Mouse (Mus musculus): ENCODE results near the gene Itga6. TPM values are rescaled to one million over a fixed set of nuclear protein-coding genes. Genes with fewer than 3 reads are reported as not detected.
"Not testable (repeated sequence)": the region's sequence is repeated elsewhere in the genome, so short reads cannot be mapped to it uniquely, and the experiment has no call there.

Gene Itga6
- total and polyA plus RNA-seq, 2 experiments from 2014 or later: 16.8 to 52.3 TPM

DNA sequence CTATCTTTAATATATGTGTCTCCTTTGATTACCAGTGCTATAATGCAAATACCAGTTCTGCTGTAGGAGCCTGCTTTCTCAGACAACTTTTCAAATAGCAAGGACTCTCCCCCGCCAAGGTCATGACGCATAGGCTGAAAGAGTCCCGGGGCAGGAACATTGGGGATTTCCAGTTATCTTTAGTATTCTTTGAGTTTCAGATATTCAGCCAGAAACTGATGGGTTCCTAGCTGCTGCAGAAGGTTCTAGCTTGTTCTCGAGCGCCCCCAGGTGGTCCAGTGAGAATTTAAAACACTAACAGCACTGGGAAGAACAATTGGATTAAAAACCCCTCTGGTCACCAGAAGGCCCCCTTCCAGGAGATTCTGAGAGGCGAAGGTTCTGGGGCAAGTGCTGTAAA, 92.4 kb downstream of the Itga6 start:
- DNase-seq: peak; percentile 81
- Histone ChIP-seq H3K27ac (ENCODE audit: low read depth, low read length) (no peak overlapping the region), H3K4me3 (ENCODE audit: low read depth, low read length) (no peak overlapping the region), H3K9ac (no peak overlapping the region), H3K27me3 (ENCODE audit: insufficient read depth, low read length) (no peaks in the 10 kb centered on the region), H3K36me3 (ENCODE audit: insufficient read depth) (peaks cover 5% of the 10 kb centered on the region; the same call in 1 of the 2 replicates), H3K9me3 (ENCODE audit: low read length) (no peaks in the 10 kb centered on the region), H3K4me2 (ENCODE audit: low read depth) (no peak overlapping the region), H3K4me1 (ENCODE audit: insufficient read depth) (no peaks in the 10 kb centered on the region)
- ATAC-seq: no peak
- 38% methylated on average over 6 of the region's 6 CpGs for WGBS
- peak; percentile 71 for TF ChIP-seq CTCF (IDR thresholded peaks at IDR 0.05; ENCODE audit: low read depth)

DNA sequence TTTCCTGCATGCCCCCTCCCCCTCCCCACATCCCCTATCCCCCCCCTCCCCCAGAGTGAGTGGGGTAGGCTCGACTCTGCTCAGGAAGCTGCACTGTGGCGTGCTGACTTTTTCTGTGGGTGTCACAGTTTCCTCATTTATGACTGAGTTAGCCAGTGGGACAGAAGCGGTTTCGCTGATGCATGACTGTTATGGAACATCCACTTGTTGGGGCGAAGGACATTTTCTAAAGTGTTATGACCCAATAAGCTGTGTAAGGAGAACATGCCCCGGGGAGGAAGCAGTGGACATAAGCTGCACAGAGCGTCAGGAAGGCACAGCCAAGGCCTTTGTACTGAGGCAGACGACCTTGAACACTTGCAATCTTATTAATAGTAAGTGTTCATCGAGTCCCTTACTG, 97.9 kb downstream of the Itga6 start:
- WGBS: 89% methylated on average over 9 of the region's 9 CpGs
- Histone ChIP-seq H3K27ac (ENCODE audit: low read depth, low read length) (no peak overlapping the region), H3K4me1 (ENCODE audit: insufficient read depth) (no peaks in the 10 kb centered on the region), H3K4me2 (ENCODE audit: low read depth) (no peak overlapping the region), H3K36me3 (ENCODE audit: insufficient read depth) (peaks cover 17% of the 10 kb centered on the region; the same call in 1 of the 2 replicates), H3K9me3 (ENCODE audit: low read length) (no peaks in the 10 kb centered on the region), H3K27me3 (ENCODE audit: insufficient read depth, low read length) (no peaks in the 10 kb centered on the region), H3K4me3 (ENCODE audit: low read depth, low read length) (no peak overlapping the region), H3K9ac (no peak overlapping the region)
- no peak for TF ChIP-seq CTCF (IDR thresholded peaks at IDR 0.05; ENCODE audit: low read depth)
- no peak for ATAC-seq
- no peak for DNase-seq

DNA sequence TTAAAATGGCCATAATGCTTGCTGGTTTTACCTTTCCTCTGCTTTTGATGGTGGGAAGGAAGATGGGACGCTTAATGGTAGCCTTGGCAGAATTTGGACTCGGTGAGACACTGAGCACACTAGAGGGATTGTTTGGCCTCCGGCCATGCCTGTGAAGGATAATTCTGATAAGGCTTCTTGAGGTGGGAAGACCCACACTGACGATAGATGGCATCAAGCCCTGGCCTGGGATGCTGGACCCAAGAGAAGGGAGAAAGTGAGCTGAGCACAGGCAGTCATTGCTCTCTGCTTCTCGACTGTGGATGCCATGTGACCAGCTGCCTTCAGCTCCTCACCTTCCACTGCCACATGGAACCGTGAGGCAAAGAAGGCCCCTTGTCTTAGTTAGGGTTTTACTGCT, 99.5 kb downstream of the Itga6 start:
- 95% methylated on average over 6 of the region's 6 CpGs for WGBS
- TF ChIP-seq CTCF (IDR thresholded peaks at IDR 0.05; ENCODE audit: low read depth): no peak

DNA sequence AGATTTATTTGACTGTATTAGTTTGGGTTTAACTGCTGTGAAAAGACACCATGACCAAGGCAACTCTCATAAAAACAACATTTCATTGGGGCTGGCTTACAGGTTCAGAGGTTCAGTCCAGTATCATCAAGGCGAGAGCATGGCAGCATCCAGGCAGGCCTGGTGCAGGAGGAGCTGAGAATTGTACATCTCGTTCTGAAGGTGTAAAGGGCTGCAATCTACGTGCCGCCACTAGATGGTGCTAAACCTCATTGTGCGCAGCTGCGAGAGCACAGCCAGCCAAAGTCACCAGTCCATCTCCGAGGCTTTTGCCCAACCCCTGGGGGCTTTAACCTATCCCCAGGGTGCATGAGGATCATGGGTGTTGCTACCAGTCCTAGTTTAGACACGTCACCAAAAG, 106.7 kb downstream of the Itga6 start:
- peak; percentile 66 for TF ChIP-seq CTCF (IDR thresholded peaks at IDR 0.05; ENCODE audit: low read depth)
- not testable (repeated sequence) for H3K27me3 ChIP-seq (ENCODE audit: insufficient read depth, low read length); H3K27ac ChIP-seq (ENCODE audit: low read depth, low read length); H3K4me3 ChIP-seq (ENCODE audit: low read depth, low read length); H3K9ac ChIP-seq; H3K4me2 ChIP-seq (ENCODE audit: low read depth); H3K36me3 ChIP-seq (ENCODE audit: insufficient read depth); H3K4me1 ChIP-seq (ENCODE audit: insufficient read depth); H3K9me3 ChIP-seq (ENCODE audit: low read length)
- 3% methylated on average over 6 of the region's 8 CpGs for WGBS
- DNase-seq (peak; percentile 40), ATAC-seq (peak; percentile 68)

More for the DNA sequence above, 99.5 kb downstream of the Itga6 start:
- Histone ChIP-seq H3K36me3 (ENCODE audit: insufficient read depth) (0 out of 2 replicates have a peak, but pooled peaks cover 15% of the 10 kb centered on the region), H3K9me3 (ENCODE audit: low read length) (no peaks in the 10 kb centered on the region), H3K4me2 (ENCODE audit: low read depth) (no peak overlapping the region), H3K4me1 (ENCODE audit: insufficient read depth) (no peaks in the 10 kb centered on the region), H3K27ac (ENCODE audit: low read depth, low read length) (no peak overlapping the region), H3K27me3 (ENCODE audit: insufficient read depth, low read length) (no peaks in the 10 kb centered on the region), H3K9ac (no peak overlapping the region), H3K4me3 (ENCODE audit: low read depth, low read length) (no peak overlapping the region)
- no peak for ATAC-seq
- no peak for DNase-seq

DNA sequence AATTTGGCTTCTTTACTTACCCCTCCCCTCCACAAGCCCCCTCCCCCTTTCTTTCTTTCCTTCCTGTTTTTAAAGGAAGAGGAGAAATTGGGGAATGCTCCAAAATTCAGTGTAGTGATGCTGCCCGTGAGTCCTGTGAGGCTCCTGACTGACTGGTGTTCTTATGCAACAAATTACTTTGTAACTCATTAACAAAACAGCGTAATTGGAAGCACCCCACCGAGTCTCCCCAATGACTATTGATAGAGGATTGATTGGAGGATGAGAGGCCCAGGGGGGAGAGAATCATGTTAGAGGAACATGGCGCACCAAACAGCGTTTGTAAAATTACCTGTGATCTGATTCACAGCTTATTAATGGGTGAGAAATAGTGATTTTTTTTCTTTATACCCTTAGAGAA, 109.7 kb downstream of the Itga6 start:
- no peak for TF ChIP-seq CTCF (IDR thresholded peaks at IDR 0.05; ENCODE audit: low read depth)
- 53% methylated on average over 5 of the region's 5 CpGs for WGBS
- no peak overlapping the region for H3K27ac ChIP-seq (ENCODE audit: low read depth, low read length)
- no peak for DNase-seq
- H3K27me3 ChIP-seq (ENCODE audit: insufficient read depth, low read length): no peaks in the 10 kb centered on the region
- H3K4me1 ChIP-seq (ENCODE audit: insufficient read depth): no peaks in the 10 kb centered on the region
- no peak for ATAC-seq
- H3K9ac ChIP-seq: no peak overlapping the region
- no peak overlapping the region for H3K4me2 ChIP-seq (ENCODE audit: low read depth)
- H3K4me3 ChIP-seq (ENCODE audit: low read depth, low read length): no peak overlapping the region
- H3K36me3 ChIP-seq (ENCODE audit: insufficient read depth): no peaks in the 10 kb centered on the region
- no peaks in the 10 kb centered on the region for H3K9me3 ChIP-seq (ENCODE audit: low read length)

DNA sequence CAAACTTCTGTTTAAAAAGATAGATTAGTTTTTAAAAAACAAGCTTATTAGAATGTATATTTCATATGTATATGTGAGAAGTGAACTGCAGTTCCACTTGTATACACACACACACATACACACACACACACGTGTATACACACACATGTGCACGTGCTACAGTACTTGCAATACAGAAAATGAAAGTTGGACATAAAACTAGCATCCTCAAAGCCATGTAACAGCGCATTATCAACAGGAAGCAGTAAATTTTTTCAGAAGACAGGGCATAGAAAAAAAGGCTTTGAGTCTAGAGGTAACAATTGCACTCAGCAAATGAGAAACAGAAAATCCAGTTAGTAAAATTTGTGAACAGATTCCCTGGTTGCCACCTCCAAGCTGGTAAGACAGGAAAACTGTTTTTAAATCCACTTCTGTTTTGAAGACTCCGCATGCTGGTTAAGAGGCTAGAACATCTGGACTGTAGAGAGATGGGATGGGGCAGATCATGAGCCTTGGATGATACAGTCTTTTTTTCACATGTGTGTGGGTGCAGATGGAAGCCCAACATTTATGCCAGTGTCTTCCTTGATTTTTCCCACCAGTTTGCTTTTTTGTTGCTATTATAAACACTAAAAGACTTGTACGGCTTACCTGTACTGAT, 118.2 kb downstream of the Itga6 start:
- Histone ChIP-seq H3K9me3 (ENCODE audit: low read length) (no peaks in the 10 kb centered on the region), H3K36me3 (ENCODE audit: insufficient read depth) (no peaks in the 10 kb centered on the region), H3K27me3 (ENCODE audit: insufficient read depth, low read length) (no peaks in the 10 kb centered on the region), H3K27ac (ENCODE audit: low read depth, low read length) (no peak overlapping the region), H3K4me1 (ENCODE audit: insufficient read depth) (no peaks in the 10 kb centered on the region), H3K4me2 (ENCODE audit: low read depth) (no peak overlapping the region), H3K4me3 (ENCODE audit: low read depth, low read length) (no peak overlapping the region), H3K9ac (no peak overlapping the region)
- DNase-seq (no peak), ATAC-seq (no peak)
- TF ChIP-seq CTCF (IDR thresholded peaks at IDR 0.05; ENCODE audit: low read depth): no peak
- WGBS: 91% methylated on average over 5 of the region's 5 CpGs

DNA sequence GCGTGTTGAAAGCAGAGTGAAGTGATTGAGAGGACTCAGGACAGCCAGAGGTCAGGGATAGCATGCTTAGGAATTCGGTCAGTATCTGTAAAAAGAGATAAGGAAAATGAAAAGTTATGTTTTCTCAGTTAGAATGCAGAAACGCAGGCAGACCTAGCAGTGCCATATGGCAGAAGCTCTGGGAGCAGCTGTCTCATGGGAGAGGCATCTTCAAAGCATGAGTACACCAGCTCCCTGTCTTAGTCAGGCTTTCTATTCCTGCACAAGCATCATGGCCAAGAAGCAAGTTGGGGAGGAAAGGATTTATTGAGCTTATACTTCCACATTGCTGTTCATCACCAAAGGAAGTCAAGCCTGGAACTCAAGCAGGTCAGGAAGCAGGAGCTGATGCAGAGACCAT, 119.6 kb downstream of the Itga6 start:
- Histone ChIP-seq H3K9me3 (ENCODE audit: low read length) (no peaks in the 10 kb centered on the region), H3K4me1 (ENCODE audit: insufficient read depth) (no peaks in the 10 kb centered on the region), H3K9ac (no peak overlapping the region), H3K36me3 (ENCODE audit: insufficient read depth) (no peaks in the 10 kb centered on the region), H3K27ac (ENCODE audit: low read depth, low read length) (no peak overlapping the region), H3K27me3 (ENCODE audit: insufficient read depth, low read length) (no peaks in the 10 kb centered on the region), H3K4me2 (ENCODE audit: low read depth) (no peak overlapping the region), H3K4me3 (ENCODE audit: low read depth, low read length) (no peak overlapping the region)
- ATAC-seq (peak; percentile 69), DNase-seq (peak; percentile 67)
- TF ChIP-seq CTCF (IDR thresholded peaks at IDR 0.05; ENCODE audit: low read depth): no peak
- 75% methylated on average over 3 of the region's 3 CpGs for WGBS
